Mouse (Mus musculus): ENCODE data around the gene Gdi1.

Gene Gdi1

GRCm38 (mm10) chrX:74329215-74329671 is 24.4 kb downstream of the Gdi1 start:
- 14% methylated on average over 10 of the region's 10 CpGs for WGBS

- 27% methylated on average over 1 of the region's 2 CpGs for WGBS
These were observed 25.6 kb downstream of the Gdi1 start for GRCm38 (mm10) chrX:74330166-74330930.

GRCm38 (mm10) chrX:74352645-74353466 is 48.1 kb downstream of the Gdi1 start:
- 11% methylated on average over 13 of the region's 13 CpGs for WGBS

- WGBS, result 10% methylated on average over 11 of the region's 22 CpGs
These were observed 48.6 kb downstream of the Gdi1 start, which contains the start of gene Lage3 for GRCm38 (mm10) chrX:74353467-74353770. Gene Lage3, minus strand, starts transcription at chrX:74353618.

- WGBS, result 89% methylated on average over 3 of the region's 3 CpGs
These were observed 52.3 kb downstream of the Gdi1 start for GRCm38 (mm10) chrX:74357069-74357468.

GRCm38 (mm10) chrX:74359171-74359570 is 54.4 kb downstream of the Gdi1 start:
- WGBS, result 60% methylated on average over 11 of the region's 11 CpGs
